Mouse (Mus musculus): Measurements from ENCODE around the gene Olfr332.
"Not testable (repeated sequence)": the region's sequence is repeated elsewhere in the genome, so short reads cannot be mapped to it uniquely, and the experiment has no call there.

Gene Olfr332

GRCm38 (mm10) chr11:58492455-58492854 lies at the start of gene Olfr332:
Olfr332 (minus strand) TSS chr11:58492555.
- DNase-seq (ENCODE audit: low spot score) = no peak

- DNase-seq (ENCODE audit: low spot score) = not testable (repeated sequence)
Observed at GRCm38 (mm10) chr11:58534736-58535135, 42.4 kb upstream of the Olfr332 start, which contains the start of gene Olfr330. Olfr330 (minus strand) TSS chr11:58534836.

DNA sequence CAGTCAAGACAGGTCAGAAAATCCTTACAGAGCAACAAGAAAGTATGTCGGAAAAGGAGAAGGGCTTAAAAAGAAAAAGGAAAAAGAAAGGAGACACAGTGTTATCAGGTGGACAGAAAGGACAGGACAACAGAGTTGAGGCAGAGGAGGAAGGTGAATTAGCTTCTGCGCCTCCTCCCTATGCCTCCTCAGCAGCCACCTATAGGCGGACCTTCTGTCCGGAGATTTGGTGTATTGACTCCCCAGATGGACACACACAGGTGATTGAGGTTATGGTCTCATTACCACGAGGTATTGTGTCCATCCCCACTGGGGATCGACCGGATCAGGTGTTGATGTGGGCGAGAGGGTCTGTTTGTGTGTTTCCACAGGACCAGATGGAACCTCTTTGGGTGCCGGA lies 27.4 kb upstream of the Olfr332 start:
- DNase-seq (ENCODE audit: low spot score) = peak; percentile 19

DNA sequence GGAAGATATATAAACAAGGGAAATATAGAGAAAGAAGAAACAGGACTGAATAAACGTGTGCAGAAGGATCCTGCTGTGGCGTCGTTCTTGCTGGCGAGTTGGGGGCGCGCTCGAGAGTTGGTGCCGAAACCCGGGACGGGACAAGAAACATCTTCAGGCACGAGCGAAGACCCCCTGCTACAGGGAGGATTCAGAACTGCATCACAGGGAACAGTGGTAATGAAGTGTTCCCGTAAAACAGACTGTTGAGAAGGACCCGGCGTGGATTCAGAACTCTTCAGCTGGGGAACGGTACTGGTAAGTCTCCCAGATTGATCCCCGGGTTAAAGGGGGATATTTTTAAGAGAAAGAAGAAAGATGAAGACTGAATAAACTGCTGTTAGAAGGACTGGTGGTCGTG lies 26.6 kb upstream of the Olfr332 start:
- DNase-seq (ENCODE audit: low spot score) = peak; percentile 99

GRCm38 (mm10) chr11:58509058-58509457 lies 16.7 kb upstream of the Olfr332 start:
- not testable (repeated sequence) for DNase-seq (ENCODE audit: low spot score)

- DNase-seq (ENCODE audit: low spot score) = not testable (repeated sequence)
Observed at GRCm38 (mm10) chr11:58502472-58502871, 10.1 kb upstream of the Olfr332 start, which contains the start of gene Olfr331. Olfr331 (minus strand) TSS chr11:58502572.

- DNase-seq (ENCODE audit: low spot score) = no peak
Observed at GRCm38 (mm10) chr11:58499290-58499689, 6.9 kb upstream of the Olfr332 start.

- no peak for DNase-seq (ENCODE audit: low spot score)
Observed at GRCm38 (mm10) chr11:58498761-58499160, 6.4 kb upstream of the Olfr332 start.

- no peak for DNase-seq (ENCODE audit: low spot score)
Observed at GRCm38 (mm10) chr11:58462170-58462569, 30.2 kb downstream of the Olfr332 start, which contains the start of gene Olfr30. Olfr30 (minus strand) TSS chr11:58462270.

DNA sequence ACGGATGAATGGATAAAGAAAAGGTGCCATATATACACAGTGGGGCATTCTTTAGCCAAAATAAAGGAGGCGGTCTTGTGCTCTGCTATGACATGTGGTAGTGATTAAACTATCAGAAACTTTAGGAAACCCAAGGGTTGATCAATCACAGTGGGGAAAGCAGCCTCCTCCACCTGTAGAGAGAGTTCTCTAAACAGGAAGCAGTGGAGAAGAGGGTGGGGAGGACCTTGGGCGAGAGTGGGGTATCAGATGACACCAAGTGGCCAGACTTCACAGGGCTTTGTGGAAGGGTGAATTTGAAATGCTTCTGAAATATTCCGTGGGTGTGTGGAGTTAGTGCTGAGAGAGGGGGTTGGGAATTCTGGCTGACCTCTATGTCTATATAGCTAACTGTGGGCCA lies 38.8 kb downstream of the Olfr332 start:
- DNase-seq (ENCODE audit: low spot score) = peak; percentile 2

DNA sequence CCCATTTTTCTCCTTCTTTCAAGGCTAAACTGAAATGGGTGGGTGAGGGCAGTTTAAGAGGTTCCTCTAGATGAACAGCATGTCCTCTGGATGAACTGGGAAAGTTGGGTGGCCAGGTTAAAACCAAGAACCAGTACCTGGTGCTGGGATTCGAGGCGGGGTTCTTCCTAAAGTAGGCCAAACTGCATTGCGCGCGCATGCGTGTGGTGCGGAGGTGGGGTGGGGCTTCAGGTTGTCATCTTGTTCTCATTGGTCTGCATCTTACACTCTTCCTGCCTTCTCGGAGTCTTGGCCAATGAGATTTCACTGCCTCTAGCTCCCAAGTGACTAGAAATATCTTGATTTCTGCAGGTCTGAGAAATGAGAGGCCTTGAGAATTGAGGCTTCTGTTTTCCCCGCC lies 39.6 kb downstream of the Olfr332 start, which contains the start of gene Lypd9:
Lypd9 (minus strand) TSS at position 165 of the 400 bp plus-strand sequence.
- DNase-seq (ENCODE audit: low spot score) = peak; percentile 7
